Mouse (Mus musculus): ENCODE measurements at regions not wholly inside any gene's neighbourhood (a gene's known extent, or its start where the extent isn't known, plus 50 kb on each side); places are given as distances from the start of the nearest gene placed in this dataset.

DNA sequence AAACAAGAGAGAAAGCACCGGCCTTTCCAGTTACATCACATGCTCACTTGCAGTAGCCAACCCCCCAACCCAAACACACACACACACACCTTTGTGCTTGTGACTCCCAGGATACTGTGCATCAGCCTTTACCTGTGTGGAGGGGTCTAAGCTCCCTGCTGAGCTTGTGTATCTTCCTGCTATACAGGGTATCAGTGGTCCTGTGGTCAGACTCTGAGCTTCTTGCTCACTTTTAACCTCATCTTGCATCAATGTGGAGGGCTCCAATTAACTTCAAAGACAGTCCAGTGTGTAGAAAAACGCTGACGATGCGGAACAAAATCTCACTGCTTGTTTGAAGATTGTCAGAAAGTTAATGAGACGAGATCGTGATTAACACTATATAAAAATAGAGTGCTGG, 71.4 kb upstream of the Gypa start:
- Histone ChIP-seq H3K27ac (ENCODE audit: low read depth, low read length) (no peak overlapping the region), H3K9me3 (ENCODE audit: control insufficient read depth) (no peaks in the 10 kb centered on the region), H3K4me3 (ENCODE audit: low read depth, low read length) (no peak overlapping the region), H3K36me3 (ENCODE audit: control insufficient read depth, insufficient read depth) (no peaks in the 10 kb centered on the region), H3K4me2 (replicated peaks; ENCODE audit: low read depth) (no peak overlapping the region), H3K4me1 (replicated peaks; ENCODE audit: control insufficient read depth, insufficient read depth, low read length) (no peaks in the 10 kb centered on the region), H3K9ac (ENCODE audit: low read depth, low read length) (no peak overlapping the region), H3K27me3 (replicated peaks; ENCODE audit: control insufficient read depth, insufficient read depth, low read length) (no peaks in the 10 kb centered on the region)
- WGBS = 90% methylated on average over 6 of the region's 6 CpGs
- no peak for ATAC-seq
- TF ChIP-seq CTCF (IDR thresholded peaks at IDR 0.05; ENCODE audit: low read depth) = no peak

- Histone ChIP-seq H3K9me3 (ENCODE audit: control insufficient read depth) (no peaks in the 10 kb centered on the region), H3K27me3 (replicated peaks; ENCODE audit: control insufficient read depth, insufficient read depth, low read length) (no peaks in the 10 kb centered on the region), H3K4me1 (replicated peaks; ENCODE audit: control insufficient read depth, insufficient read depth, low read length) (no peaks in the 10 kb centered on the region), H3K4me2 (replicated peaks; ENCODE audit: low read depth) (no peak overlapping the region), H3K9ac (ENCODE audit: low read depth, low read length) (no peak overlapping the region), H3K4me3 (ENCODE audit: low read depth, low read length) (no peak overlapping the region), H3K27ac (ENCODE audit: low read depth, low read length) (no peak overlapping the region), H3K36me3 (ENCODE audit: control insufficient read depth, insufficient read depth) (no peaks in the 10 kb centered on the region)
- ATAC-seq = no peak
- no peak for TF ChIP-seq CTCF (IDR thresholded peaks at IDR 0.05; ENCODE audit: low read depth)
- WGBS = 83% methylated on average over 4 of the region's 4 CpGs
These were observed 77.5 kb upstream of the Gypa start for GRCm38 (mm10) chr8:80416121-80416520.

- Histone ChIP-seq H3K4me1 (replicated peaks; ENCODE audit: control insufficient read depth, insufficient read depth, low read length) (no peaks in the 10 kb centered on the region), H3K9ac (ENCODE audit: low read depth, low read length) (no peak overlapping the region), H3K9me3 (ENCODE audit: control insufficient read depth) (no peaks in the 10 kb centered on the region), H3K4me2 (replicated peaks; ENCODE audit: low read depth) (no peak overlapping the region), H3K4me3 (ENCODE audit: low read depth, low read length) (no peak overlapping the region), H3K27ac (ENCODE audit: low read depth, low read length) (no peak overlapping the region), H3K36me3 (ENCODE audit: control insufficient read depth, insufficient read depth) (no peaks in the 10 kb centered on the region), H3K27me3 (replicated peaks; ENCODE audit: control insufficient read depth, insufficient read depth, low read length) (no peaks in the 10 kb centered on the region)
- 71% methylated on average over 2 of the region's 2 CpGs for WGBS
- no peak for TF ChIP-seq CTCF (IDR thresholded peaks at IDR 0.05; ENCODE audit: low read depth)
- no peak for ATAC-seq
These were observed 93.9 kb upstream of the Gypa start for GRCm38 (mm10) chr8:80399594-80400207.

DNA sequence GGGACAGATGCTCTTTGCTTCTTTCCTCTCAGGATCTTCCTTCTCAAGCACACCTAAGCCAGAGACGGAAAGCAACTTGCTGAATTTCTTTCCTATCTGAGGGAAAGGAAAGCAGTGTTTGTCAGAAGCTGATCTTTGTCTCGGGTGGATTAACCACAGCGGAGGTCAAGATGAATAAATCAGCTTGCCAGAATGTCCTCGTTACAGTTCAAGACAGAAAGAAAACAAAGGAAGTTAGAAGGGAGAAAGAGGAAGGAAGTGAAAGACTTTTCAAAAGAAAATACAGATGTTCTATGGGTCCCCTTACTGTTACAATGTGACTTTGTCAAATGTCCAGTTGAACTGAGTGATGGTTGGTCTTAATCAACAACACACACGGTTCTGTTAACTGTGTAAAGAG, 98.6 kb upstream of the Gypa start:
- TF ChIP-seq CTCF (IDR thresholded peaks at IDR 0.05; ENCODE audit: low read depth) = no peak
- Histone ChIP-seq H3K27me3 (replicated peaks; ENCODE audit: control insufficient read depth, insufficient read depth, low read length) (no peaks in the 10 kb centered on the region), H3K27ac (ENCODE audit: low read depth, low read length) (no peak overlapping the region), H3K9me3 (ENCODE audit: control insufficient read depth) (no peaks in the 10 kb centered on the region), H3K4me2 (replicated peaks; ENCODE audit: low read depth) (no peak overlapping the region), H3K4me1 (replicated peaks; ENCODE audit: control insufficient read depth, insufficient read depth, low read length) (no peaks in the 10 kb centered on the region), H3K4me3 (ENCODE audit: low read depth, low read length) (no peak overlapping the region), H3K36me3 (ENCODE audit: control insufficient read depth, insufficient read depth) (no peaks in the 10 kb centered on the region), H3K9ac (ENCODE audit: low read depth, low read length) (no peak overlapping the region)
- no peak for ATAC-seq
- 37% methylated on average over 5 of the region's 5 CpGs for WGBS

DNA sequence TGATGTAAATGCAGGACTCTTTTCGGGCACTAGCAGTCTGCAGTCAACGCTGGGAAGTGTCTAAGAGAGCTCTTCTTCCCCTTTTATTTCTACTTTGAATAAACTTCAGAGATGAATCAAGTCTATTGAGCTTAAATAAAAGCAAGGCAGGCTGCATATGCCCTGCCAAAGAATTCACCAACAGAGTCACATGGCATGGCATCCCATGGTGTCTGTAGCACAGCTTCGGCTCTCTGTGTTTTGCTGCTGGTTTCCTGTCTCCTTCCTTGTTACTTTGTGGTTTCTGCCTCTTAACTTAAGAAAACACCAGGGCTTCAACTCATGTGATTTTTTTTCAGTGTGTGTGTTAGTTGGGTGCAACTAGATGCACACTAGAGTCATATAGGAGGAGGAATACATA, 100.5 kb upstream of the Gypa start:
- H3K4me3 ChIP-seq (ENCODE audit: low read depth, low read length) = no peak overlapping the region
- no peak for ATAC-seq
- no peak overlapping the region for H3K4me2 ChIP-seq (replicated peaks; ENCODE audit: low read depth)
- H3K4me1 ChIP-seq (replicated peaks; ENCODE audit: control insufficient read depth, insufficient read depth, low read length) = no peaks in the 10 kb centered on the region
- 88% methylated on average over 3 of the region's 3 CpGs for WGBS
- H3K27ac ChIP-seq (ENCODE audit: low read depth, low read length) = no peak overlapping the region
- H3K27me3 ChIP-seq (replicated peaks; ENCODE audit: control insufficient read depth, insufficient read depth, low read length) = no peaks in the 10 kb centered on the region
- no peaks in the 10 kb centered on the region for H3K9me3 ChIP-seq (ENCODE audit: control insufficient read depth)
- TF ChIP-seq CTCF (IDR thresholded peaks at IDR 0.05; ENCODE audit: low read depth) = no peak
- no peaks in the 10 kb centered on the region for H3K36me3 ChIP-seq (ENCODE audit: control insufficient read depth, insufficient read depth)
- H3K9ac ChIP-seq (ENCODE audit: low read depth, low read length) = no peak overlapping the region

DNA sequence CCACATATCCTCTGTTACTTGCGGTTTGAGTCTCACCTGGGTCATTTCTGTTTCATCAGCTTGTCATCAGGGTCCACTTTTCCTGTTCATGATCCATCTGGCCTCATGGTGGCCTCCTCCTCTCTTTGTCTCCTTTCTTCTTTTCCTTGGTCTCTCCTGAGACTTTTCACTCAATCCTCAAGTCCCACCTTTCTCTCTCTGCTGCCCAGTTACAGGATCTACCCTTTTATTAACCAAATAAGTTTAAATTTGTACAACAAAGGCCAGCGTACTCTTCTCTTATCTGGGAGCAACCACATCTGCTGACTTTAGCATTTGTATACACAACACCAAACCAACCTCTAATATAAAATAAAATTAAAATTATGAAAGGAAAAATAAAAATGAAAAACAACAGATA, 124.4 kb upstream of the Gypa start:
- no peak overlapping the region for H3K4me2 ChIP-seq (replicated peaks; ENCODE audit: low read depth)
- H3K9me3 ChIP-seq (ENCODE audit: control insufficient read depth) = no peaks in the 10 kb centered on the region
- no peak for TF ChIP-seq CTCF (IDR thresholded peaks at IDR 0.05; ENCODE audit: low read depth)
- ATAC-seq = no peak
- no peaks in the 10 kb centered on the region for H3K27me3 ChIP-seq (replicated peaks; ENCODE audit: control insufficient read depth, insufficient read depth, low read length)
- H3K4me1 ChIP-seq (replicated peaks; ENCODE audit: control insufficient read depth, insufficient read depth, low read length) = no peaks in the 10 kb centered on the region
- H3K4me3 ChIP-seq (ENCODE audit: low read depth, low read length) = no peak overlapping the region
- H3K27ac ChIP-seq (ENCODE audit: low read depth, low read length) = no peak overlapping the region
- H3K9ac ChIP-seq (ENCODE audit: low read depth, low read length) = no peak overlapping the region
- 86% methylated on average over 2 of the region's 2 CpGs for WGBS
- no peaks in the 10 kb centered on the region for H3K36me3 ChIP-seq (ENCODE audit: control insufficient read depth, insufficient read depth)

DNA sequence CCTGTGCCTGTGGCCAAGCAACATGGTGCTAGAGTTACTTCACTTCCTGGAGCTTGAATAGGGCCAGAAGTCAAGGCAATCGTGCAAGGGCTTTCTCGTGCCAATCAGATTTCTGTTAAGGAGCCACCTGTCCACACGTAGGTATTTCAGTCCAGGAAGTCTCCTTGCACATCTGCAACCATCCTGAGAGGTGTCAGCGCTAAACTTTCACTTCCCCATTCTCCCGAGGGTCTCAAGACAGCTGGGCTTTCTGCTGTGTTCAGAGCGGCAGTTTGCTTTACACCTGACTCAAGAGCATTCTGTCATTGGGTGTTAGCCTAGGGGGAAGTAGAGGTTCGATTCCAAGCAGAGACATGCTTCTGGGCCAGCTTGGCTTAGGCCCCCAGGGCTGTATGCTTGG, 129.5 kb upstream of the Gypa start:
- Histone ChIP-seq H3K36me3 (ENCODE audit: control insufficient read depth, insufficient read depth) (no peaks in the 10 kb centered on the region), H3K27ac (ENCODE audit: low read depth, low read length) (no peak overlapping the region), H3K9ac (ENCODE audit: low read depth, low read length) (no peak overlapping the region), H3K27me3 (replicated peaks; ENCODE audit: control insufficient read depth, insufficient read depth, low read length) (no peaks in the 10 kb centered on the region), H3K4me1 (replicated peaks; ENCODE audit: control insufficient read depth, insufficient read depth, low read length) (no peaks in the 10 kb centered on the region), H3K9me3 (ENCODE audit: control insufficient read depth) (no peaks in the 10 kb centered on the region), H3K4me3 (ENCODE audit: low read depth, low read length) (no peak overlapping the region), H3K4me2 (replicated peaks; ENCODE audit: low read depth) (no peak overlapping the region)
- TF ChIP-seq CTCF (IDR thresholded peaks at IDR 0.05; ENCODE audit: low read depth) = no peak
- WGBS = 82% methylated on average over 7 of the region's 7 CpGs
- ATAC-seq = no peak
